Mouse (Mus musculus) right cerebral cortex, postnatal 25 days (tissue): ENCODE data around the gene Spon2.

Experiments
- DNase-seq: peaks from one replicate; pipeline ENCODE4 v3.0.0; 2022

Spon2 gene

GRCm38 (mm10) chr5:33214723-33215122 lies 3.5 kb downstream of the Spon2 start:
- no peak for DNase-seq

DNA sequence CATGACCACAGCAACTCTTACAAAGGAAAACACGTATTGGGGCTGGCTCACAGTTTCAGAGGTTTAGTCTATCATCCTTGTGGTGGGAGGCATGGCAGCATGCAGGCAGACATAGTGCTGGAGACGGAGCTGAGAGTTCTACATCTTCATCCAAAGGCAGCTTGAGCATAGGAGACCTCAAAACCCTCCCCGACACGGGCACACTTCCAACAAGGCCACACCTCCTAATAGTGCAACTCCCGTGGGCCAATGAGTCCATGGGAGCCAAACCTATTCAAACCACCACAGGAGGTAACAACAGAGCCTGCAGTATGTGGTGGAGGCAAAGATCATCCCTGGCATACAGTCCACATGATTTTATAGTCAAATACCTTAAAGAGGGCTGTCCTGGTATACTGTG lies 7.0 kb downstream of the Spon2 start:
- DNase-seq: no peak

DNA sequence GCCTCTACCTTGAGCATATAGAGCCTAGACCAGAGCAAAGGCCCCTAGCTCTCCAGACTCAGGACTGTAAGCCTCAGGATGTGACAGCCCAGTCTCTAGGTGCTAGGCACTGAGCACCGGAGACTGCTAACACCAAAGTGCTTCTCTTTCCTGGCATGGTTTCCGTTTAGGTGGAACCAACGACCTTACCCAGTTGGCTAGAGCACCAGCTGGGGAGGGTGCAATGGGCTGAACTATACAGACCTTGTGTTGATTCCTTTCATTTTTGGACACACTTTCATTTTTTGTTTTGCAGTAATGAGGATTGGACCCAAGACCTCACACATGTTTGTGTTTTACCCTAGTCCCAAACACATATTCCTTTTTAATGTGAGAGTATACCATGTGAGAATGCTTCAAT lies 7.7 kb downstream of the Spon2 start:
- no peak for DNase-seq

- DNase-seq: no peak
Measured at GRCm38 (mm10) chr5:33208533-33209245, 9.6 kb downstream of the Spon2 start.

DNA sequence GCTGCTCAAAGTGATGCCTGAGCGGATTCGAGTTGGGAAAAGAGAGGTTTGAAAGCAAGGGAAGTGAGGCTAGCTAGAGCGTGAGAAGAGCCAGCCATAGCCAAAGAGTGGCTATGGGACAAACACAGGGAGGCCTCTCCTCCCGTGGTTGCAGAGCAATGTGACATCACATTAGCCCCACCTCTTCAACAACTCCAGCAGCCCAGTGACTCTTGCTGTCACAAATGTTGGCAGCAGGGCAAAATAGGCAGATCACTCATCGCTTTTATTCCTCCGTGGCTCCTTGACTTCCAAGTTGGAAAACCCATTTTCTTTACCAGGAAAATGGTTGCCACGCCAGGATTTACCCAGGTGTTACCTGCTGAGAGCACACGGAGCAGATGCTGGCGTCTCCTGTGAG lies 11.1 kb downstream of the Spon2 start:
- no peak for DNase-seq

DNA sequence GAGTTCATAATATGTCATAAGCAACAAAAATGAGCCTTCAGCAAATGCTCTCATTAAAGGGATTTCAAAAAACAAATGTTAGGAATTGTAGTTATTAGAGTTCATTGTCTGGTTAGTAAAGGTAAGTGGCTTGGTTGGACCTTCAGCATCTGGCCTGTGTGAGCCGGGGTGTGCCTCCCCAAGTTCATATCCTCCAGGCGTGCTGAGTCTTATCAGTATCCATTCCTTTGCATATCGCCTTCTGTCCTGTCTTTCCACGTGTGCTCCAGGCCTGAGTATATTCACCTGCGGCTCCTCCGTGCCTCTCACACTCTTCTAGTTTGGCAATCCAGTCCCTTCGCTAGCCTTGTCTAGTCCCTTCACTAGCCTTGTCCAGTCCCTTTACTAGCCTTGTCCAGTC lies 11.9 kb downstream of the Spon2 start:
- DNase-seq: no peak

GRCm38 (mm10) chr5:33204284-33204683 lies 14.0 kb downstream of the Spon2 start:
- DNase-seq: no peak

DNA sequence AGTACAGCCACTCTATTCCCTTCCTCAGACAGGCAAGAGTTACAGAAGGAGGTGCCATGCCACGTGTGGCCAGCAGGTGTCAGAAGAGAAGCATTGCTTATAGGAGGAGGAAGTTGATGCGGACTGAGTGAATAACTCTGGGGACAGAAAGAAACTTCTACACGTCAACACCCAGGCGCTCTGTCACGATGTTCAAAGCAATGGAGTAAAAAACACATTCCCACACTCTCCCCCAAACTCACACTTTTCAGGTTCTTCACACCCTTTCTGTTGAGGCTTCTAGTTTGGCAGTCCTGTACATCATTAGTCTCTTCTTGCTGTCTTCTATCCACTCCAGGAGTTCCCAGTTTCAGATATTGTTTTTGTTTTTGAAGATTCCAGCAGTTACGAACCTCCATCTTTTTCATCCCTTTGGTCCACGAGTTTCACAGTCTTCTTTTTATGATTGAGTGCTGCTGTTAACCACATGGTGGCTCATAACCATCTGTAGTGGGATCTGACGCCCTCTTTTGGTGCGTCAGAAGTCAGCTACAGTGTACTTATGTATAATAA lies 14.5 kb downstream of the Spon2 start:
- DNase-seq: peak; percentile 72

GRCm38 (mm10) chr5:33203171-33203565 lies 15.1 kb downstream of the Spon2 start:
- DNase-seq: no peak

GRCm38 (mm10) chr5:33202516-33203170 lies 15.6 kb downstream of the Spon2 start:
- no peak for DNase-seq

- no peak for DNase-seq
Measured at GRCm38 (mm10) chr5:33201697-33202096, 16.6 kb downstream of the Spon2 start.

DNA sequence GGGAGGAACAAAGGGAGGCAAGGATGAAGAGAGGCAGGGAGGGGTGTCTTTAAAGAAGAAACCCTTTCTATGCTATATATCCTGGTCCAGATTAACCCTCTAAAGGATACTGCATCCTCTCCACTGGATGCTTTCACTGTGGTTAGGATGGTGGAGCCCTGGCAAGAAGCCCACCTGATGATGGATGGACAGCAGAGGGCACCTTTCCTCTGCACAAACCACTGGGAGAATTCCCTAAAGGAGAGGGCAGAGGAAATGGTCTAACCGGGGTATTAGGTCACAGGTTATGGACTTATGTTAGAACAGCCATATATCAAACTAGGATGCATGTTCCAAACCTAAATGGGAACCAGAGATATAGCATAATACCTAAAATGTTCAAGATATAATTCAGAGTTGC lies 18.2 kb downstream of the Spon2 start:
- no peak for DNase-seq

DNA sequence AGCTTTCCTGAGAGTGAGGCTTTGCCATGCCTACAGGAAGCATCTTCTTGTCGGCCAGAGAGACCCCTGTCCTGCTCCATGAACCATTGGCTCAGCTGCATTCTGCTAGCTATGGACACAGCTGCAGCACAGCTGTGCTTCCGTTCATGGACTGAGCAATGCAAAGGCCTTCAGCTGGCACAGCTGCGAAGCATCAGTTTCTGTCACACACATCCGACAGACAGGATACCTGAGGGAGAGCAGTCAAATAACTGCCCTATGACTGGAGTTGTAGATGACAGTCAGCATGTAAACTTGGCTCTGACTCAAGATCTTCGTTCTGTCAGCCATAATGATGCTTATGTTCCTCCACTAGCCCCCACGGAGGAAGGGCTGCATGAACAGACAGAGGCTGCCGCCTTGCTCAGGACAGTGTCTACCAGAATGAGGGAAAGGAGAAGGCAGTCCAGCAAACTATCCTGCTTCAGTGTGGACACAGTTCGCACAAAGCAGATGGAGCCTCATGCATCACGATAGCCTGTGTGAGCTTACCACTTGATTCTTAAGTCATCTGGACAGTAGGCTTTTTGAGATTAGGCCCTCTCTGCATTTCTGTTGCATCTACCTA lies 22.9 kb downstream of the Spon2 start:
- DNase-seq: no peak

DNA sequence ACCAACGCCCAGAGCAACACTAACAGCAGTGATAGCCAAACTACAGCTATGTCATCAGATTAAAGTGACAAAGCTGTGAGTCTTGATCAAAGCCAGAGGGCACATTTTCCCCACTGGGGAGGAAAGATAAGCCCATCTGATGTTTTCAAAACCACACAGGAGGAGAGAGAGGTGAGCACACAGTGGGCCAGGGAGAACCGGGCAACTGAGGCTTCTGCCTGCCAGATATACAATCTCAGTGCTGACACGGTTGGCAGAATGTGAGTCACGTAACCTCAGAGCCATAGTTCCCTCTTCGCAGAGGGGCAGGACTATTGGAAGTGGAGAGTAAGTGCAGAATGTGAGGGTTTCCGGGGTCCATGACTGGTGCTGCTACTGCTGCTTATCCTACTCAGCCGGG lies 24.7 kb downstream of the Spon2 start:
- no peak for DNase-seq
